Mouse (Mus musculus) hindbrain, embryonic 10.5 days (tissue): ENCODE results near the gene Kank4. TPM values are rescaled to one million over a fixed set of nuclear protein-coding genes. Genes with fewer than 3 reads are reported as not detected.
"Not testable (repeated sequence)": the region's sequence is repeated elsewhere in the genome, so short reads cannot be mapped to it uniquely, and the experiment has no call there.

ENCODE experiments used
- DNase-seq: peaks from one replicate; pipeline ENCODE4 v3.0.0-alpha.2; 2017; ENCODE audit warnings: low spot score
- H3K27ac ChIP-seq: fragments of 300-500 bp; sonication (generic); 2 replicates; pipeline ENCODE4 v1.5.1; 2016; ENCODE audit warnings: mild to moderate bottlenecking, moderate library complexity
- H3K27me3 ChIP-seq: fragments of 300-500 bp; sonication (generic); 2 replicates; pipeline ENCODE4 v1.6.1; 2016; ENCODE audit warnings: mild to moderate bottlenecking; ENCODE audit not compliant: poor library complexity, insufficient read depth, severe bottlenecking
- H3K36me3 ChIP-seq: fragments of 300-500 bp; sonication (generic); 2 replicates; pipeline ENCODE4 v1.6.1; 2016; ENCODE audit warnings: mild to moderate bottlenecking, moderate library complexity
- H3K4me1 ChIP-seq: fragments of 300-500 bp; sonication (generic); replicated peaks from 2 replicates; pipeline ENCODE4 v1.6.1; 2016; ENCODE audit warnings: mild to moderate bottlenecking
- H3K4me3 ChIP-seq: fragments of 300-500 bp; sonication (generic); 2 replicates; pipeline ENCODE4 v1.5.1; 2016; ENCODE audit warnings: mild to moderate bottlenecking, moderate library complexity
- H3K9me3 ChIP-seq: fragments of 300-500 bp; sonication (generic); 2 replicates; pipeline ENCODE4 v1.6.1; 2016; ENCODE audit warnings: mild to moderate bottlenecking, moderate library complexity
- WGBS: fragments of 180-500 bp; shearing (Covaris S2); methylation state at CpG from one replicate; pipeline ENCODE4 v1.1.7; 2016; 5-methylcytosine and 5-hydroxymethylcytosine counted together
- polyA plus RNA-seq: library from polyadenylated mRNA; unstranded; fragments of >200 nt; fragmentation: Nextera tagmentation; extraction: Ambion mirVana; gene quantifications from 2 replicates; pipeline ENCODE4 v1.2.1, GENCODE M21; 2016

Gene Kank4
- 0.90 and 1.1 TPM in 2 replicates for polyA plus RNA-seq

GRCm38 (mm10) chr4:98817184-98817911, at the start of gene Kank4:
TSS of gene Kank4 (minus strand) at chr4:98817537.
- no peaks in the 10 kb centered on the region for H3K9me3 ChIP-seq
- peak; percentile 60 for DNase-seq
- under 1% methylated on average over 72 of the region's 72 CpGs for WGBS
- H3K27ac ChIP-seq, result peak within 1 kb of the TSS; percentile 85
- H3K36me3 ChIP-seq, result no peaks in the 10 kb centered on the region
- peaks cover 29% of the 10 kb centered on the region for H3K4me1 ChIP-seq
- peak within 1 kb of the TSS; percentile 81 for H3K4me3 ChIP-seq
- H3K27me3 ChIP-seq, result peaks cover 76% of the 10 kb centered on the region

DNA sequence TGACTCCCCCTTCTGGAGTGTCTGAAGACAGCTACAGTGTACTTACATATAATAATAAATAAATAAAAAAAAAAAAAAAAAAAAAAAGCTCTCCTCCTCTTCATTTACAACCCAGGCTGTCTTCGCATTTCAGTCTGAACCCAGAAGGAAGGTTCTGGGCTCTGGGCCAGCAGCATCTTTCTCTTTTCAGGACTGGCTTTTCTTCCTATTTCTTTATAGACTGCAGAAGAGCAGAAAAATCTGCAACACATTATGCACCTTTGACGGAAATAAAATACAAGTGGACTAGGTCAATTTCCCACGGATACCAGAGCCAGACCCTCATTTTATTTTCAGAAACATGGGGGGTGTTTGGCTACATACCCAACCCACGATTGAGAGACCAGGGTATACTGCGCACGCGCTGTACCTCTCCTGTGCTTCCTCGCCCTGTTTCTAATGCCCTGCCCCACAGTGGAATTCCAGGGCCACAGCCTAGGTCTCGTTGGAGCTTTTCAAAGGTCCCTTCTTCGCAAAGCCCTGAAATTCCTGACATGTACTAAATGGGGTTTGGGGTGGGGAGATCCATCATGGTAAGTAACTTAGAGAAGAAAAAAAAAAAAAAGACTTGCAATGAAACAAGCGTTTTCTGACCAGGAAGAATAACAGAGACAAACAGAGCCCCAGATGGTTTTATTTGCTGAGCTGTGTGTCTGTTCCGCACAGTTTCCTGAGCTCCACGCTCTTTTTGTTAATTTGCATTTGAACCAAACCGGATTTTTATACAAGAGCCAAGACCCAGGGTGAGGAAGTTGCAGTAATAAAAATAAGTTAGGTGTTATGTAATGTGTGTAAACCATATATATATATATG, 48.3 kb upstream of the Kank4 start:
- no peaks in the 10 kb centered on the region for H3K27me3 ChIP-seq
- H3K27ac ChIP-seq, result no peak overlapping the region
- 0 out of 2 replicates have a peak, but pooled peaks cover 5% of the 10 kb centered on the region for H3K9me3 ChIP-seq
- whole genome bisulfite sequencing, result 88% methylated on average over 14 of the region's 14 CpGs
- H3K36me3 ChIP-seq, result no peaks in the 10 kb centered on the region
- H3K4me1 ChIP-seq, result no peaks in the 10 kb centered on the region
- no peak overlapping the region for H3K4me3 ChIP-seq
- DNase-seq, result no peak

DNA sequence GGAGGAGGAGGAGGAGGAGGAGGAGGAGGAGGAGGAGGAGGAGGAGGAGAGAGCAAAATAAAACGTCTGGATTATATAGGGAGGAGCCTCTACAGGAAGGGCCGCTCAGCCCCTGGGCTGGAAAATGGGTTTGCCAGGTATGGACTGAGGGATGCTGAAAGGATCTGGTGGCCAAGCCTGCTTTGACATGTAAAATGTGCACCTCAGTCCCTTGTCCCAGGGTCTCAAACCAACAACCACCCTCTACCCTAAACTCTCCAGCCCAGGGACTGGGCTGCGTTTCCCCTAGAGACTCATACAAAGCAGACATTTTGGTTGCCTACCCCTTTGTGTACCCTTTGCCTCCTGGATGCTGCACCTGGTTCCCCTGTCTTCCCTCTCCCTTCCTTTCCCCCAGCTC, 47.2 kb upstream of the Kank4 start:
- DNase-seq, result no peak
- Histone ChIP-seq H3K36me3 (no peaks in the 10 kb centered on the region), H3K9me3 (peaks cover 5% of the 10 kb centered on the region; the same call in 1 of the 2 replicates), H3K27me3 (no peaks in the 10 kb centered on the region), H3K27ac (no peak overlapping the region), H3K4me1 (no peaks in the 10 kb centered on the region), H3K4me3 (no peak overlapping the region)
- 82% methylated on average over 3 of the region's 3 CpGs for WGBS

DNA sequence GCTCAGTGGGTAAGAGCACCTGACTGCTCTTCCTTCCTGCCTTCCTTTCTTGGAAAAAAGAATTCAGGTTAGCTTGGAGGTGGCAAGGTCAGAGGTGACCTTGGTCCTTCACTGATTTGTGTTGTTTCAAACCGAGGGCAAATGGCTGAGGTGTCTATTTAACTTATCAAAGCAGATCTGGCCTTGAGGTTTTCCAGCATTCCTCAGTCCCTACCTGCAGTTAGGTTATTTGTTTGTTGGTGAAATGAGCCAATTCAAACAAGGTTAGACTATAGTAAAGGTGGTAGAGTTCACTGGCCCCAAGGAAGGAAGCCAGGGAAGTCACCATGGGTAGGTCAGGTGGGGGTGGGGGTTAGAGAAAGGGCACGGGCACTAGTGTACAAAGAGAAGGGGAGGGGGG, 46.8 kb upstream of the Kank4 start:
- H3K9me3 ChIP-seq, result peaks cover 5% of the 10 kb centered on the region; the same call in 1 of the 2 replicates
- 38% methylated on average over 2 of the region's 2 CpGs for WGBS
- H3K27ac ChIP-seq, result no peak overlapping the region
- no peaks in the 10 kb centered on the region for H3K36me3 ChIP-seq
- H3K4me1 ChIP-seq, result no peaks in the 10 kb centered on the region
- H3K4me3 ChIP-seq, result no peak overlapping the region
- no peaks in the 10 kb centered on the region for H3K27me3 ChIP-seq
- no peak for DNase-seq

- DNase-seq, result no peak
- 92% methylated on average over 2 of the region's 2 CpGs for WGBS
- H3K4me3 ChIP-seq, result no peak overlapping the region
Observed at GRCm38 (mm10) chr4:98863451-98863850, 46.1 kb upstream of the Kank4 start.

DNA sequence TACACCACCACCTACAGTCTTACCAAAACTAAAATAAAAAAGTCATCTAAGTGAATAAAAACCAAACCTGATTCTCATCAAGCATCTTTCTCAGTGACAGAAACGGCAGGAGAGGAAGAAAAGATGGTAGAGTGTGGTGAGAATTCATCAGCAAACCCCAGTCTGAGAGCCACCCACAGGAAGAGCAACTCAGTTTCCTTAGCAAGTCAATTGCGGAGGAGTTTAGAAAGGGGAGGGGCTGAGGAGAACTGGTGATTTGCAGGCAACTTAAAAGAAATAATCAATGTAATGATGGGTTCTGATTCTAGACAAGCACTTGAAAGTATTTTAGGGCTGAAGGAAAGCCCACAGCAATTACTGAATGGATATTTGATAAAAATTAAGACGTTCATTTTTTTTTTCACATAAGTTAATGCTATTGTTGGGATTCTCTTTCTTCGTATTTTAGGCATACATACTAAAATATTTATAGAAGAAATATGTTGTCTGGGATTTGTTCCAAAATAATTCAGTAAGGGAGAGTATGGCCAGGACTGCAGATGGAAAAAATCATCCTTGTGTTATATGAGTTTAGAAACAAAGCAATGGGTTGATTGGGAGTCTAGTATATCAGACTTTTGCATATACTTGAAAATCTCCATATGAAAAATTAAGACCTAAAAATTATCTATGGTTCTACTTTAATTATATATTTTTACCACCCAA, 41.0 kb upstream of the Kank4 start:
- Histone ChIP-seq H3K36me3 (no peaks in the 10 kb centered on the region), H3K4me3 (no peak overlapping the region), H3K9me3 (no peaks in the 10 kb centered on the region; the same call in 1 of the 2 replicates), H3K4me1 (no peaks in the 10 kb centered on the region), H3K27me3 (no peaks in the 10 kb centered on the region), H3K27ac (no peak overlapping the region)
- DNase-seq, result no peak
- WGBS, result 84% methylated on average over 4 of the region's 4 CpGs

More at GRCm38 (mm10) chr4:98863451-98863850, 46.1 kb upstream of the Kank4 start:
- Histone ChIP-seq H3K36me3 (no peaks in the 10 kb centered on the region), H3K27ac (no peak overlapping the region), H3K27me3 (no peaks in the 10 kb centered on the region), H3K4me1 (no peaks in the 10 kb centered on the region), H3K9me3 (peaks cover 5% of the 10 kb centered on the region; the same call in 1 of the 2 replicates)

DNA sequence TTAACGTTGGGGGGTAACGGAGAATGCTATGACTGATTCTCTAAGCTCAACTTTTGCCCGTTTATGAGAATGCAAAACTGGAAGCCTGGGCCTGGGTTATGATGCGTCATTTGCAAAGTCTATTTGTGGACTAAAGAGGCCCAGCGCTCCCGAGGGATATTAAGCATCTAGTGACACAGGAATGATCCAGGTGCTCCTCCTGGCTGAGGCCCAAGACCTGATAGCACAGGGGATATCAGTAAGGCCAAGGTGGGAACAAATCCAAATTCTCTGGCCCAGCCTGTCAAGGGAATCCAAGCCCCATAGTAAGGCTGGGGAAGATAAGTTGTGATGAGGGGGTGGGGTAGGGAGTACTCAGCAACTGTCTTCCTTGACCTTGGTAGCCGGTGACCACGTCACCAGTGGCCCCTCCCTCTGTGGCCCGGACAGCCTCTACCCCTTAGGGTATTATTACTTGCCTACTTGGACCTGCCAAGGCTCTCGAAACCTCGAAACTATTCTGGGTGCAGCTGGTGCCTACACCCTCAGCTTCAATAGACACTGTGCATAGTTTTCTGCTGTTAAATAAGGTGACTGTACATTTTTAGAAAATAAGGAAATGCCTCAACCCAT, 39.8 kb upstream of the Kank4 start:
- no peak for DNase-seq
- H3K9me3 ChIP-seq, result no peaks in the 10 kb centered on the region; the same call in 1 of the 2 replicates
- H3K27me3 ChIP-seq, result no peaks in the 10 kb centered on the region
- no peak overlapping the region for H3K27ac ChIP-seq
- WGBS, result 89% methylated on average over 11 of the region's 11 CpGs
- no peaks in the 10 kb centered on the region for H3K4me1 ChIP-seq
- H3K36me3 ChIP-seq, result no peaks in the 10 kb centered on the region
- H3K4me3 ChIP-seq, result no peak overlapping the region

GRCm38 (mm10) chr4:98853926-98854325, 36.6 kb upstream of the Kank4 start:
- H3K27ac ChIP-seq, result no peak overlapping the region
- H3K27me3 ChIP-seq, result no peaks in the 10 kb centered on the region
- no peak overlapping the region for H3K4me3 ChIP-seq
- H3K9me3 ChIP-seq, result no peaks in the 10 kb centered on the region
- 86% methylated on average over 4 of the region's 4 CpGs for WGBS
- no peak for DNase-seq
- H3K36me3 ChIP-seq, result no peaks in the 10 kb centered on the region
- H3K4me1 ChIP-seq, result no peaks in the 10 kb centered on the region

DNA sequence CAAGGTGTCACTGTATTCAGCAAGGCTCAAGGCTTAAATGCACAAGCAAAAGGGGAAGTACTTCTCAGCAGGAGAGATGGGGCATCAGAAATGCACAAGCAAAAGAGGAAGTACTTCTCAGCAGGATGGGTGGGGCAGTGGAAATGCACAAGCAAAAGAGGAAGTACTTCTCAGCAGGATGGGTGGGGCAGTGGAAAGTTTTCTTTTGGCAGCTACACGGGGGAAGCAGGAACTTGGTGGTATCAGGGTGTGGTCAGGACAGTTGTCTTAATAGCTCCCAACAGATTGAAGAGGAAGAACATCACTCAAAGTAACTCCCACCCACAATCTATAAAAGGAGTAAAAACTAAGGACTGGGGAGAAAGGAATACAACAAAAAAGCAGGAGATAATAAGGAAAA, 33.1 kb upstream of the Kank4 start:
- WGBS, result 91% methylated on average over 1 of the region's 1 CpGs
- not testable (repeated sequence) for H3K27ac ChIP-seq

DNA sequence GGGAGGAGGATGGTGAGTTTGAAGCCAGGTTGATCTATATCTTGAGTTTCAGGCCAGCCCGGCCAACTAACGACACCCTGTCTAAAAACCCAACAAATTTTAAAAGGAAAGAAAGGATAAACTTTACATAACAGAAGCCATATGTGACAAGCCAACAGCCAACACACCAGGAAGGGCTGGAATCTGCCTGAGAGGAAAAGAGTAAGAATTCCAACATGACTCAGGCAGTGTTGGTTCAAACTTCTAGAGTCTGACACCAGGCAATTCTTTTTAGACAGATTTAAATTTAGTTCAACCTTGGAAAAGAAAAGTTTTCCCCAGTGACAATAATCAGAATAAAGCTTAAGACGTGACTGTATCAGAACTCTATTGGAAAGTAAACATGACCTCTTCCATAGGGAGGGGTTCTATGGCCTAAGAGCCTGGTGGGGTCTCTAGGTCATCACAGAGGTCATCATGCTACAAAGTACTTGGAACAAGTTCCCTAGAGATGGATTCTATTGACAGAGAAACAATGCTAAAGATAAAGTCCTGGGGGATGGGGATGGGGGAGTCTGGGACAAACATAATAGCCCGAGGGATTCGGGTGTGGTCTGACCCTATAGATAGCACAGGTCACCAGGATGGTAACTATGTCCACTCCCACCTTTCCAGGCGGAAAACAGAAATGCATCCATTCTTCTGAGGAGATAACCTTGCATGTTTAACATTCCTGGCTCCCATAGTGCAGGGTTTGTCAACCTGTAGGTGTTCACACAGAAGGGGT, 30.0 kb upstream of the Kank4 start:
- Histone ChIP-seq H3K9me3 (no peaks in the 10 kb centered on the region), H3K27me3 (peaks cover 37% of the 10 kb centered on the region), H3K27ac (no peak overlapping the region), H3K4me3 (no peak overlapping the region), H3K36me3 (no peaks in the 10 kb centered on the region), H3K4me1 (0 out of 2 replicates have a peak, but pooled peaks cover 9% of the 10 kb centered on the region)
- no peak for DNase-seq
- WGBS, result 66% methylated on average over 6 of the region's 6 CpGs

More for the DNA sequence above, 33.1 kb upstream of the Kank4 start:
- H3K4me1 ChIP-seq, H3K9me3 ChIP-seq, H3K4me3 ChIP-seq, H3K27me3 ChIP-seq, DNase-seq, H3K36me3 ChIP-seq: not testable (repeated sequence)

DNA sequence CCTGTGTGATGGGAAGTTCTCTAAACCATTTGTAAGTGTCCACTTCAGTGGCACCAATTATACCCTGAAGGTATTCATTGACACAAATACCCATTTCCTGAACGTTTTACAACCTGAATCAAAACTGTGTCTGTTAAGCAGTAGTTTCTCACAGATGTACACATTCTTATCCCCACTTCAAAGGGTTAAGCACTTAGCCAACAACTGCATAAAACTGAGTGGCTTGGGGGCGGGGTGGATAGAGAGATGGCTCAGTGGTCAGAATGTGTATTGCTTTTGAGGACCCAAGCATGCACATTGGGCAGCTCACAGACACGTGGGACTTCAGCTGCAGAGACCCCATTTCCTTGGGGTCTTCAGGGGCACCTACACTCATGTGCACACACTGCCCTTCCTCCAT, 29.1 kb upstream of the Kank4 start:
- DNase-seq, result no peak
- 0 out of 2 replicates have a peak, but pooled peaks cover 9% of the 10 kb centered on the region for H3K4me1 ChIP-seq
- no peaks in the 10 kb centered on the region for H3K9me3 ChIP-seq
- H3K27ac ChIP-seq, result no peak overlapping the region
- 63% methylated on average over 3 of the region's 3 CpGs for WGBS
- no peaks in the 10 kb centered on the region for H3K36me3 ChIP-seq
- peaks cover 42% of the 10 kb centered on the region for H3K27me3 ChIP-seq
- H3K4me3 ChIP-seq, result no peak overlapping the region

- 63% methylated on average over 8 of the region's 8 CpGs for WGBS
- Histone ChIP-seq H3K36me3 (no peaks in the 10 kb centered on the region), H3K27me3 (peaks cover 42% of the 10 kb centered on the region), H3K4me1 (peaks cover 13% of the 10 kb centered on the region), H3K9me3 (no peaks in the 10 kb centered on the region), H3K4me3 (no peak overlapping the region), H3K27ac (no peak overlapping the region)
- DNase-seq, result no peak
Observed at GRCm38 (mm10) chr4:98845687-98846125, 28.4 kb upstream of the Kank4 start.
